Mouse (Mus musculus): ENCODE results near the gene Ropn1l.

The Ropn1l gene

GRCm38 (mm10) chr15:31456381-31456780 lies 2.8 kb upstream of the Ropn1l start:
- no peak for TF ChIP-seq GATA4 (IDR thresholded peaks at IDR 0.05; ENCODE audit: insufficient replicate concordance, low read length)

DNA sequence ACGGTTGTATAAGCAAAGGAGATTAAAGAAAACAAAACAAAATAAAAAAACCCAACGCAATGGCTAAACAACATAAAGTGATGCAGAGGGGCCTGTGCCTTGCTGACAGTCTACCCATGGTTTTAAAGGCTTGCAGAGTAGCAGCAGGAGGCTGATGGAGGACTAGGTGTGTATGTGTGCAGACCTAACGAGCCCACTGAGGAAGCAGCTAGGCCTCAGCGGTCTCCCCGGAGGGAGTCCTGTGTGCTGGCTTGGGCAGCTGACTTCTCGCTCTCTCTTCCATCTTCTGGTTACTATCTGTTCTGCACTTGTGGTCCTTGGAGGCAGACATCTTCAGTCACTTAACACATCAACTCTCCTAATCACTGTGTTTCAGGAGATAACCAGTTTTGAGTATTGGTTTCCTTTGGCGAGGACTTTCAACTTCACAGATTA lies 1.3 kb upstream of the Ropn1l start:
- TF ChIP-seq GATA4 (IDR thresholded peaks at IDR 0.05; ENCODE audit: insufficient replicate concordance, low read length), result no peak

DNA sequence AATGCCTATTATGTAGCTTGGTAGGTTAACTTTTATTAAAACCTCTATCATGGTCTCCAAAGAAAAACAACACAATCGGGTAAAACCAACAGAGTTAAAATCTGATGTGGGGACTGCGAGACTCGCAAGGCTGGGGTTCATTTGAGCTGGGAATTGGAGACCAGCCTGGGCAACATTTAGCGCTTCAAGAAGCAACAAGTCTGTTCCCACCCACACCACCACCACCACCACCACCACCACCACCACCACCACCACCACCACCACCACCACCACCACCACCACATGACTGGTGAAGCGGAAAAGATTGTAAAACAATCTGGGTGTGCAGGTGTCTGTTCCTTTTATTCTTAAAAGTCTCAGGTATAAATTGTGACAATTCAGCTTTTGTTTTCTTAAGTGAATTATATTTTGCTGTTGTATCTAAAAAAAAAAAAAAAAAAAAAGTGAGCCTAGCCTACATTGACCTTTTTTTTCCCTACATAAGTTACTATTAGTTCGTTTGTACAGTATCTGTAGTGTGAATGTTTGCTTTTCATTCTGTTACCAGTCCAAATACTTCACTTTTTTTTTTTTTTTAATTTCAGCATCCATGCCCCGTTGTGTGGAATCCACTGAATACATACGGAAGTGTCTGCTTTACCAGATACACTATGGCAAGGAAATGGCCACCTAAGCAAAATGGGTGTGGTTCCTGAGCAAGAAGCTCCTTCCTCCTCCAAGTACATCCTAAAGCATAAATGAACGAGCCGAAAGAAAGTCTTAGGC lies 741 bp upstream of the Ropn1l start:
- TF ChIP-seq GATA4 (IDR thresholded peaks at IDR 0.05; ENCODE audit: insufficient replicate concordance, low read length), result no peak

DNA sequence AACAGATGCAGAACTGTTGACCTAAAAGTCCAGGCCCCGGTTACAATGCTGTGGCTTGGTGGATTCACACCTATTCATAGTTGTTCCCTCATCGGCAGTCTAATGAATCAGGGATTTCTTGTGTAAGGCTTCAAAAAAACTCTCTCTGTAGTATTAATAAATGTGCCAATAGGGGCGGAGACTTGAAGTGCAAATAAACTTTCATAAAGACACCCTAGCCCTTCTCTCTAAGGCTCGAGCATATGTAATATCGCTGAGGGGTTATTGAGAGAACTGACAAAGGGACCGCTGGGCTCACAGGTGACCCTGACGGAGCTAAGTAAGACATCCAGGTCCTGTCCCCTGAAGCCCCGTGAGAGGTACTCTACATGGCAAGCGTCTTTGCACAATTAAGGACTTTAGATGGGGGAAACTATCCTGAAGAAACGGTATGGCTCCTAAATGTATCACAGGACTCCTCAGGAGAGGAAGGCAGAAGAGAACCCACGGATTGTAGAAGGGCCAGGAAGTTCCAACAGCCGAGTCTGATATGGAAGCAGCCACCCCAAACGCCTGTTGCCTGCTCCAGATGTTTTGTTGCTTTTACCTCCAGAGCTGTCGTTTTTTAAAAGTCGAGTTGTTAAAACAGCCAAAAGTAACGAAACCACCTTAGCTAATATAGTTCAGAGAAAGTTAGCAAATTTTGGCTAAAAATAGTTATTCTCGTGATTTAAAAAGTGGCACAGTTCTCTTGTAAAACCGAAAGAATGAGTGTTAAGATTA lies 1.0 kb downstream of the Ropn1l start:
- no peak for TF ChIP-seq GATA4 (IDR thresholded peaks at IDR 0.05; ENCODE audit: insufficient replicate concordance, low read length)

- no peak for TF ChIP-seq GATA4 (IDR thresholded peaks at IDR 0.05; ENCODE audit: insufficient replicate concordance, low read length)
These were observed 3.8 kb downstream of the Ropn1l start for GRCm38 (mm10) chr15:31449772-31450171.

- no peak for TF ChIP-seq GATA4 (IDR thresholded peaks at IDR 0.05; ENCODE audit: insufficient replicate concordance, low read length)
These were observed 6.4 kb downstream of the Ropn1l start for GRCm38 (mm10) chr15:31447121-31447520.

DNA sequence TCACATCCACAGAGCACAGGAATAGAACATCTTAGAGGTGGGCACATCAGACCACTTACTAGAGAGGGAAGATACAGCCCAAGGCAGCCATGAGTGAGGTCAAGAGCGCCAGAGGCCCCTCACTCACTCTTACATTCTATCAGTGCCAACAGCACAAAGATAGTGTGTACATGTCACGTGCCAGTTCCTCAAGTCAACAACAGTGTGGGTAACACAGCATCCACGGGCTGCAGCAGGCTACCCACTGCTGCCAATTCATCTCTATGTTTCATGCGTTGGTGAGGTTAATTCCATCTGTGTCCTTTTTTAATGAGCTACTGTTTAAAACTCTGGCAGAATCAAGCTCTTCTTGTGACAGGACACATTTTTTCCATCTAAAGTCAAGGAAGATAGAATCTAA lies 10.8 kb downstream of the Ropn1l start:
- no peak for TF ChIP-seq GATA4 (IDR thresholded peaks at IDR 0.05; ENCODE audit: insufficient replicate concordance, low read length)

GRCm38 (mm10) chr15:31441996-31442395 lies 11.5 kb downstream of the Ropn1l start:
- TF ChIP-seq GATA4 (IDR thresholded peaks at IDR 0.05; ENCODE audit: insufficient replicate concordance, low read length), result no peak

DNA sequence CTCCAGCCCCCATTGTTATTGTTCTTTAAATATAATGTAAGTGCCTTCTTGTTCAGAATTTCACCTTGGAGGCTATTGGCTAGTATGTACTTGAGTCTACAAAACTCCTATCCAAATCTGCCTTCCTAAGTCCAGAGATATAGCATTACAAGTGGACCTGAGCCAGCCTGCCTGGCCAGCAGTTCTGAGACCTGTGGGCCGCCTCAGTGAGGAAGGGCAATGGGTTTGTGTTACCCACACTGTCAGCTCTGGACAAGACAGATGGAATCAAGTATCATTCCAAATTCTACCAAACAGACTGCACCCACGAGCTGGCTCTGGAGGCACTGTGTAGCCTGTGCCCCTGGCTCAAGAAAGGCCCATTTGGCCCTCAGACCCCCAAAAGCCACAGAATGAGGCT lies 16.7 kb downstream of the Ropn1l start:
- no peak for TF ChIP-seq GATA4 (IDR thresholded peaks at IDR 0.05; ENCODE audit: insufficient replicate concordance, low read length)

- no peak for TF ChIP-seq GATA4 (IDR thresholded peaks at IDR 0.05; ENCODE audit: insufficient replicate concordance, low read length)
These were observed 17.5 kb downstream of the Ropn1l start for GRCm38 (mm10) chr15:31436083-31436482.

DNA sequence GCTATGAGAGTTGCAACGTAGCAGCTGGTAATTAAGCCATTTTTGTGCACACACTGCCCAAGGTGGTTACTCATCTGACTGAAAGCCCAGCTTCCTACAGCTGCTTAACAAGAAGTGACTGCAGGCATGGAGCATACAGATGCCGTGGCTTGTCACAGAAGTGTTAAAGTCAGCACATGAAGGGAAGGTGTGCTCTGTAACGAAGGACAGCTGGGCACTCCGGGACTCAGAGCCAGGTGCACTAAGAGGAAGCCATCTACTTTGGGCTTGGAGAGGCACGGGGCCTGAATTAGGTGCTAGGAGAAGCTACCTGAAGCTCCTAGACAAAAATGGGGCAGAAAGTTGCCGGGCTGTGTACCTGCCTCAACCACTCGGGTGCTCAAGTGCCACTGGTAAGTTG lies 19.8 kb downstream of the Ropn1l start:
- TF ChIP-seq GATA4 (IDR thresholded peaks at IDR 0.05; ENCODE audit: insufficient replicate concordance, low read length), result no peak

DNA sequence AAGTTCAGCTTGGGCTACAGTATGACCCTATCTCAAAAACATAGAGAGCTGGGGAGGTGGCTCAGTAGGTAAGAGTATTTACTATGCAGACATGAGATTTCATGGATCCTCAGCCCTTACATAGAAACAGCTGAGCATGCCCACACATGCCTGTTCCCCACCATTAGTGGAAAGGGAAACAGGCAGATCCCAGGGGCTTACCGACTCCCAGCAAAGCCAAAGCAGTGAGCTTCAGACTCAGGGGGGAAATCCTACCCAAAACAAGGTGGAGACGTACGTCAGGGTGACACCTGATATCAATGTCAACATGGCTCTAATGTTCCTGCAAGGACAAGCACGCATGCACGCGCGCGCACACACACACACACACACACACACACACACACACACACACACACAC lies 21.7 kb downstream of the Ropn1l start:
- no peak for TF ChIP-seq GATA4 (IDR thresholded peaks at IDR 0.05; ENCODE audit: insufficient replicate concordance, low read length)

GRCm38 (mm10) chr15:31430014-31430413 lies 23.5 kb downstream of the Ropn1l start:
- TF ChIP-seq GATA4 (IDR thresholded peaks at IDR 0.05; ENCODE audit: insufficient replicate concordance, low read length), result no peak

GRCm38 (mm10) chr15:31429429-31429828 lies 24.1 kb downstream of the Ropn1l start:
- TF ChIP-seq GATA4 (IDR thresholded peaks at IDR 0.05; ENCODE audit: insufficient replicate concordance, low read length), result no peak

DNA sequence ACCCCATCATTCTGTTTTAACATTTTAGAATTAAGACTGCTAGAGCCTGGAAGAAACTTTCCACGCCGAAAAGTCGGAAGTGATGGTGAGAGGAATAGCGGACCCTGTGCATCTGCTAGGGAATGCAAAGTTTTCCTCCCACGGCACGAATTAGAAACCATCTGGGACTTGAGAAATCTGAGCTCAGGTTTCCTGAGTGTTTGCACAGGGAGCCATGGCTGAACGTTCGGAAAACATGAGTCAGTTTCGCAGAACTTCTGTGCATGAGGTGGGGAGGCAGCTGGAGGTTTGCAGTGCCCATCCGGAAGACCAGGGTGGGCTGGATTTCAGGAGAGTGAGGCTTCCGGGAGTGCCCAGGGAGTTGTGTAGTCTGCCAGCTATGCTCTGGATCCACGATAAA lies 25.0 kb downstream of the Ropn1l start:
- TF ChIP-seq GATA4 (IDR thresholded peaks at IDR 0.05; ENCODE audit: insufficient replicate concordance, low read length), result no peak

DNA sequence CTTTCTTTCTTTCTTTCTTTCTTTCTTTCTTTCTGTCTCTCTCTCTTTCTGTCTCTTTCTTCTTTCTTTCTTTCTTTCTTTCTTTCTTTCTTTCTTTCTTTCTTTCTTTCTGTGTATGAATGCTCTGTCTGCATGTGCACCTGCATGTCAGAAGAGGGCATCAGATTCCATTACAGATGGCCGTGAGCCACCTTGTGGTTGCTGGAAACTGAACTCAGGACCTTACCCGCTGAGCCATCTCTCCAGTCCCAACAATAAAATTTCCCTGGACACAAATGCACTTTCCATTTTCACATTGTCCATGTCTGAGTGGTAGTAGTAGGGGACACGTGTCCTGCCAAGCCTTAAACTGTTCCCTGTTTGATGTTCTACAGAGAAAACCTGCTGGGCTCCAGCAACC lies 26.1 kb downstream of the Ropn1l start:
- no peak for TF ChIP-seq GATA4 (IDR thresholded peaks at IDR 0.05; ENCODE audit: insufficient replicate concordance, low read length)
